Mouse (Mus musculus) adrenal gland, postnatal 14 days (tissue): Measurements from ENCODE around the gene Psd. TPM values are rescaled to one million over a fixed set of nuclear protein-coding genes. Genes with fewer than 3 reads are reported as not detected.

Experiments used
- DNase-seq: peaks from one replicate; pipeline ENCODE4 v3.0.0; 2021; ENCODE audit warnings: mixed read lengths
- total RNA-seq: library from RNA; stranded (reverse); gene quantifications from 2 replicates; pipeline ENCODE4 v1.2.3, GENCODE M21; 2021

Psd gene
- total RNA-seq, 1 experiment from 2014 or later, result 6.0 TPM

GRCm38 (mm10) chr19:46338942-46339286, 12.0 kb upstream of the Psd start:
- DNase-seq, result no peak

GRCm38 (mm10) chr19:46338331-46338936, 11.5 kb upstream of the Psd start, which contains the start of gene Cuedc2:
Gene Cuedc2, minus strand, starts transcription at chr19:46338702.
- DNase-seq, result peak; percentile 96

GRCm38 (mm10) chr19:46337719-46338330, 10.9 kb upstream of the Psd start:
- DNase-seq, result no peak

DNA sequence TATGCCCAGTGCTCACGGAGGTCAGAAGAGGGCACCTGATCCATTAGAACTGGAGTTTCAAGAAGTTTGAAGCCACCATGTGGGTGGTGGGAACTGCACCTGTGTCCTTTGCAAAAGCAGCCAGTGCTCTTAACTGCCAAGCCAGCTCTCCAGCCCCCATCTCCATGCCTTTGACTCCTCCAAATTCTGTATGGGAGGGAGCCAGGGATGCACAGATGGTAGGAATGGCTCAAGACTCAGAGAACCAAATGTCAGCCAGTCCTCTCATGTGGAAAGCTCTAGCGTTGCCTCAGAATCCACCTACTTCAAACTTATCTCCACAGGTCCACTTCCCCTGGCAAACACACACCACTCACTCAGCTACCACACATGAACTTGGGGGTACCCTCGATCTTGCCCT, 7.0 kb upstream of the Psd start:
- no peak for DNase-seq

DNA sequence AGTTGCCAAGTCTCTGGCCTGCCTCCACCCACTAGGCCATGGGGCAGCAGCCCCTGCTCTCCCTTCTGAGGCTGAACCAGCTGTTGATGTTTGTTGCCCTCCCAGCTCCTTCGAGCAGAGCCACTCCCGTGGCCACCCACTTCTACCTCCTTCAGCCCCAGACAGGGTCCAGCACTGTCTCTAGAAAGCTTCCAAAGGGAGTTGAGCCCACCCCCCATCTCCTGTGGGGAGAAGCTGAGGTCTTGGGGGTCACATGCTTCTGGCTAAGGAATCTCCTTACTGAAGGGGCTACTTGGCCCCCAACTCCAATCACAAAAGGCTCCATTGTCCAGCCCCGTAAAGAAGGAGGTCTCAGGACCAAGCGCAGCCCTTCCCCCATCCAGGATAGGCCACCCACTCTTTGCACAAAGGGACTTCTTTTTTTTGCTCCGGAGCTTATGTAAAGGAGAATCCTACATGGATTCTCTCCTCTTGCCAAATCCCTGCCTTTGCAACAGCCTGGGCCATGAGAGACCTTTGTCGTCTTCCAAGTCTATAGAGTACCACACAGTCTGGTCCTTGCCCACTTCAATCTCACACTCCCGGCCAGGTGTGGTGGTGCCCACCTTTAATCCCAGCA, 5.9 kb upstream of the Psd start:
- no peak for DNase-seq

DNA sequence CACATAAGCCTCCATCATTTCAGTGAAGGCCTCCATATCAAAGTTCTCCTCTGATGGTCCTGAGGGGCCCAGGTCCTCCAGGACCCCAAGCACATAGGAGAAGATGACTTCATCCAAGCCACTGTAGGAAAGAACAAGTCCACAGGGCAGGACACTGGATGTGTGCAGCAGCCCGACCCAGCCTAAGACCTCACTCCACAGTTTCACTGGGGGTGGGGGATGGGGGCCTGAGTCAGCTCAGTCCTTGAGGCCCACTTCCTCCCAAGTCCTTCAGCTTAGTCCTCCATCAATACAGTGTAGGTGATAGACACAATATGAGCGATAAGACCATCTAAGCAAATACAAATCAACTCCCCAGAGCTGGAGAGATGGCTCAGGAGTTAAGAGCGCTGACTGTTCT, 5.0 kb upstream of the Psd start:
- DNase-seq, result no peak

GRCm38 (mm10) chr19:46331326-46331725, 4.4 kb upstream of the Psd start:
- DNase-seq, result no peak

DNA sequence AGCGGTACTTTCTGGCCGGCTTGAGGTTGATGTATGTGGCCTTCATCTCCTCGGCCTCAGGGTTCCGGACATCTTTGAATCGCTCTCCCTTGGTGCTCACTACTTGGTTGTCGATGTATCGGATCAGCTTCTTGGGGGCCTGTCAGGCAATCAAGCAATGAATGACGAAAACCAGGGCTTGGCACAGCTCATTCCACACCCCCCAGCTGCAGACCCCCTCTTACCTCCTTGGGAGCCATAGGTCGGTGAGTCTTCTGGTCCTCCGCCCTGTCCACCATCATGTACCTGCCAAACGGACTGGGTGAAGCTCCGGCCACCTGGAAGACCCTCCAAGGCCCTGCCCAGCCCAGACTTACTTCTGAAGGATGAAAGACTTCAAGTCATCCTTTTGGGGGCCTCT, 3.7 kb upstream of the Psd start:
- no peak for DNase-seq

- DNase-seq, result peak; percentile 93
These were observed 3.0 kb upstream of the Psd start for GRCm38 (mm10) chr19:46329951-46330350.

DNA sequence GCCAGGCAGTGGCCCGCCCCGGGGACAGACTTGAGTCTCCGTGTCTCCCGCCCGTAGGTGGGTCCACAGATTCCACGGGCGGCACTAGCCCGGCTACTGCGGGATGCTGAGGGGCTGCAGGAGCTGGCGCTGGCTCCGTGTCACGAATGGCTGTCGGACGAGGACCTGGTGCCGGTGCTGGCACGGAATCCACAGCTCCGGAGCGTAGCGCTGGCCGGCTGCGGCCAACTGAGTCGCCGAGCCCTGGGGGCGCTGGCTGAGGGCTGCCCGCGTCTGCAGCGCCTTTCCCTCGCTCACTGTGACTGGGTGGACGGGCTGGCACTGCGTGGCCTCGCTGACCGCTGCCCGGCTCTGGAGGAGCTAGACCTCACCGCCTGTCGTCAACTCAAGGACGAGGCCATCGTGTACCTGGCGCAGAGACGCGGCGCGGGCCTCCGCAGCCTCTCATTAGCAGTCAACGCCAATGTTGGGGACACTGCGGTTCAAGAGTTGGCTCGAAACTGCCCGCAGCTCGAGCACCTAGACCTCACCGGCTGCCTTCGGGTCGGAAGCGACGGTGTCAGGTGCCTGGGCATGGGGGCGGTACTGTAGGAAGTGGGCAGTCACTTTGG, 2.2 kb upstream of the Psd start:
- DNase-seq, result peak; percentile 48

DNA sequence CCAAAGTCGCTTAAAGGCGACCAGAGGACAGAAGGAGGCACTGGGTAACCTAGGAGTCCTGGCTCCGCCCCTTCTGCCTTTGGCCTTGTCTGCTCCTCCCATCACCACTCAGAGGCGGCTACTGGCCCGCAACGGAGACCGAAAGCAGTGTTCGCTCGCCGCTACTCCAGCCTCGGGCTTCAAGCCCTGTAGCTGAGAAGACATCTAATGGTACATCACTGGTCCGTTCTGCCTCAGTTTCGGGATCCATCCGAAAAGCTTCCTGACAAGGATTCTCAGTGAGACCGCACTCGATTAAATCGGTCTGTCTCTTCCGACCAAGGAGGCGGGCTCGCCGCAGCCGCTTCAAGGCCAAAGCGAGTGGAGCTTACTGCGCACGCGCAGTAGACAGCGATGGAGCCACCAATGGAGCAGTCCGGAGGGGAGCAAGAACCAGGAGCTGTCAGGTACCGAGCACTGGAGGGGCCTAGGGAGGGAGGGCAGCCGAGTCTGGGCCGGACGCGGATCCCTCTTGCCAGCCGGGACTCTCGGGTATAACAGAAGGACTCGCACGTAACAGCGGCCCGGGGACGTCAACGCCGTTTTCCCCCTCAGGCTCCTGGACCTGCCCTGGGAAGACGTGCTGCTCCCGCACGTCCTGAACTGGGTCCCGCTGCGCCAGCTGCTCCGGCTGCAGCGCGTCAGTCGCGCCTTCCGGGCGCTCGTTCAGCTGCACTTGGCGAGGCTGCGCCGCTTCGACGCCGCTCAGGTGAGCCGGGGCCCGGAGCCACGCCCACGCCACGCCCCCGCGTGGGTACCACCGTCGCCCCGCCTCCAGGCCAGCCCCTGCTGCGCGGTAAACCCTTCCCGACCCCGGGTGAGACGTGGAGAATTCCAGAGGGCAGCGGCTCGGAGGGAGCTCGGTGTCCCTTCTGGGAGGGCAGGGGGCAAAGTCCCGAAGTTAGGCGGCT, 1.4 kb upstream of the Psd start, which contains the start of gene Fbxl15:
Gene Fbxl15, plus strand, starts transcription at position 104 of the 950 bp plus-strand sequence.
- peak; percentile 96 for DNase-seq

GRCm38 (mm10) chr19:46327531-46328064, 642 bp upstream of the Psd start:
- DNase-seq, result no peak

DNA sequence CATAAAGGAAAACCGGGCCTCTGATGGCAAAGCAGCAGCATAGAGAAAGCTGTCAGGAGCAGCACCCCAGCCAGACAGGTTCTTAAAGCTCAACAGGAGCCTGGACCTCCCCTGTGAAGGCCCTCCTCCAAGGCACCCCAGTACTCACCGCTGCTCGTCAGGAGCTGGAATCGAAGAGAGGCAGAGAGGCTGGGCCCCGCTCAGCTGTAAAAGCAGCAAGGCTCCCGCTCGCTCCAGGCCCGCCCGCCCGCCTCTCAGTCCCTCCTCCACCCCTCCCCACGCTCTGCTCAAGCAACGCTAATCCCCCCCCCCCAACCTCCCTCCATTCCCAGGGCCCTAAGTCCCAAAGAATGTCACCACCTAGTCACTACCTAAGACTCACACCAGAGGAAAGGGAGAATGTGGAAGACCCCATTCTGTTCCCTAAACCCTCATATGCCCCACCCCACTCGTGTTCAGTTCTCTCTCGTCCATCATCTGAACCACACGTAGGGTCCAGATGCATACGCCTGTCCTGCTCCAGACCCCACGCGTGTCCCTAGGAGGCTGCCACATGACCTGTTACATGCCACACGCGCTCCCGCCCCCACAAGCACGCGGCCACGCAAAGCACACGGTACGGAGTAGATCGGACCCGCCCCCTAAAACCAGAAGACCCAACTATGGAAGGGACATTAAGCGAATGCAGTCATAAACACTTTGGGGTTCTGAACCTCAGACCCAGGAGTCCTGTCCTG, 769 bp downstream of the Psd start:
- no peak for DNase-seq

- DNase-seq, result no peak
These were observed 2.0 kb downstream of the Psd start for GRCm38 (mm10) chr19:46324918-46325317.

- no peak for DNase-seq
These were observed 2.6 kb downstream of the Psd start for GRCm38 (mm10) chr19:46324366-46324765.

DNA sequence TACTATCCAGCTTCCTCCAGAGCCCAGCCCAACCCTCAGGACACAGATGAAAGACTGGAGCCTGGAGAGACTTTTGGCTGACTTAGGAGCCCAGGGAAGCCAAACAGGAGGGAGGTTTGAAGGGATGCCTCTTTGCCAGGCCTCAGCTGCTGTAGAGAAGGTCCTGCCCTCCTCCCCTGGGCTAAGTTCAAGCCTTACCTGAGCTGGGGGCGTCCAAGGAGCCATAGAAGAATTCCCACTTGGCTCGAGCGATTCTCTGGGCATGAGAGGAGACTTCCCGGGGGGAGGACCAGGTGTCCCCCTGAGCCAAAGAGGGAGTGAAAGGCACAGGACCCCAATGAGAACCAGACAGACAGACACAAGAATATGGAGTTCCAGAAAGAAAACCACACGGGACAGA, 3.2 kb downstream of the Psd start:
- no peak for DNase-seq

- DNase-seq, result no peak
These were observed 3.9 kb downstream of the Psd start for GRCm38 (mm10) chr19:46322996-46323572.

- DNase-seq, result peak; percentile 1
These were observed 4.6 kb downstream of the Psd start for GRCm38 (mm10) chr19:46322144-46322995.

DNA sequence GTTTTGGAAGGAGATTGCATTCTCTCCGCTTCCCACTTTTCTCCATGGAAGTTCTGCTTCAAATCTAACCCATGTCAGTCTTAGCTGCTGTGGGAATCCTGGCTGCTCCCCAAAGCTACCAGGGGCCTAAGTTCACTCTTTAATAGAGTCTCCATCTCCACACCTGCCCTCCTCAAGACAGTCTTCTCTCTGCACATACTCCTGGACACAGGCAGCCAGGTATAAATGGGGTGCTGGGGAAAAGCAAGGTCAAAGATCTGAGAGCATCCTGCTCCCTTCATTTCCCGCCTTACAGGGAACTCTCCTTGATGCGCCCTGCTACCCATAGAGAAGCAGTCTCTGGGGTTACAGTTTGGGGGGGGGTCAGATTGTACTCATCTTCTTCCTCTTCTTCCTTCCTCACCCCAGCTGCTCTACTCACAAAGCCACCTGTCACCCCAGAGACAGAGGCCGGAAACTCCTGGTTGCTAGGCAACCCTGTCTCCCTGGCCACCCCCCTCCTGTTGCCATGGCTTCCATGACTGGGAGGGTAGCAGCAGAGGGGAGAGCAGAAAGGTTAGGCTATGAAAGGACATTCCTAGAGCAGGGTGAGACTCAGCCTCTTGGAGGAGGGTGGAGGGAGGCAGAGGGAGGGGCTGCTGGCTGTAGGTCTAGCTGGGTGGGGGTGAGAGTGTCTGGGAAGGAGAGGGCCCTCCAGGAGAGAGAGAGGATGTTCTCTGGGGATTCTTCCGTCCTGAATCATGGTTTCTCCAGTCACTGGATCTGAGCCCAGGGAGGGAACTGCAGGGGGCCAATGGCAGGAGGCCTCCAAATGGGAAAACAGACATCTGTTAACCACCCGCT, 5.6 kb downstream of the Psd start:
- DNase-seq, result peak; percentile 33
